Mouse (Mus musculus) stomach, embryonic 15.5 days (tissue): Measurements from ENCODE around the gene Ppm1d. TPM values are rescaled to one million over a fixed set of nuclear protein-coding genes. Genes with fewer than 3 reads are reported as not detected.

Experiments
- ATAC-seq: fragments of 200-750 bp; cut with Nextera tagmentation; 2 replicates; pipeline ENCODE4 v1.8.0; 2017; ENCODE audit warnings: low read depth, moderate number of reproducible peaks, moderate TSS enrichment; ENCODE audit not compliant: insufficient read depth, low FRiP score
- H3K27ac ChIP-seq: fragments of 300-500 bp; sonication (generic); 2 replicates; pipeline ENCODE4 v1.5.1; 2015; ENCODE audit warnings: mild to moderate bottlenecking, inconsistent platforms
- H3K27me3 ChIP-seq: fragments of 300-500 bp; sonication (generic); replicated peaks from 2 replicates; pipeline ENCODE4 v1.6.1; 2015; ENCODE audit warnings: inconsistent platforms
- H3K36me3 ChIP-seq: fragments of 300-500 bp; sonication (generic); 2 replicates; pipeline ENCODE4 v1.6.1; 2015; ENCODE audit warnings: inconsistent platforms
- H3K4me1 ChIP-seq: fragments of 300-500 bp; sonication (generic); 2 replicates; pipeline ENCODE4 v1.6.1; 2015; ENCODE audit warnings: inconsistent platforms
- H3K4me2 ChIP-seq: fragments of 300-500 bp; sonication (generic); 2 replicates; pipeline ENCODE4 v1.6.1; 2015; ENCODE audit warnings: mild to moderate bottlenecking, inconsistent platforms
- H3K4me3 ChIP-seq: fragments of 300-500 bp; sonication (generic); replicated peaks from 2 replicates; pipeline ENCODE4 v1.5.1; 2015; ENCODE audit warnings: inconsistent platforms
- H3K9ac ChIP-seq: fragments of 300-500 bp; sonication (generic); 2 replicates; pipeline ENCODE4 v1.6.1; 2015; ENCODE audit warnings: inconsistent platforms
- H3K9me3 ChIP-seq: fragments of 300-500 bp; sonication (generic); 2 replicates; pipeline ENCODE4 v1.6.1; 2016; ENCODE audit warnings: inconsistent platforms
- WGBS: fragments of 180-500 bp; shearing (Covaris S2); methylation state at CpG from one replicate; pipeline ENCODE4 v1.1.7; 2015; 5-methylcytosine and 5-hydroxymethylcytosine counted together
- polyA plus RNA-seq: library from polyadenylated mRNA; unstranded; fragments of >200 nt; fragmentation: Nextera tagmentation; extraction: Ambion mirVana; gene quantifications from 2 replicates; pipeline ENCODE4 v1.2.1, GENCODE M21; 2015

Gene Ppm1d
- polyA plus RNA-seq, 1 experiment from 2014 or later = 15.1 TPM

GRCm38 (mm10) chr11:85301836-85302235 lies 9.2 kb upstream of the Ppm1d start:
- ATAC-seq = no peak
- Histone ChIP-seq H3K4me1 (no peaks in the 10 kb centered on the region), H3K27me3 (no peaks in the 10 kb centered on the region), H3K4me3 (no peak overlapping the region), H3K4me2 (no peak overlapping the region), H3K27ac (no peak overlapping the region), H3K9me3 (no peaks in the 10 kb centered on the region), H3K36me3 (no peaks in the 10 kb centered on the region), H3K9ac (no peak overlapping the region)
- 76% methylated on average over 2 of the region's 2 CpGs for WGBS

GRCm38 (mm10) chr11:85306577-85307260 lies 4.3 kb upstream of the Ppm1d start:
- Histone ChIP-seq H3K4me1 (no peaks in the 10 kb centered on the region), H3K27me3 (no peaks in the 10 kb centered on the region), H3K36me3 (no peaks in the 10 kb centered on the region), H3K9me3 (no peaks in the 10 kb centered on the region), H3K9ac (no peak overlapping the region), H3K4me3 (no peak overlapping the region), H3K27ac (no peak overlapping the region), H3K4me2 (no peak overlapping the region)
- no peak for ATAC-seq
- 43% methylated on average over 4 of the region's 4 CpGs for WGBS

GRCm38 (mm10) chr11:85308799-85309198 lies 2.2 kb upstream of the Ppm1d start:
- Histone ChIP-seq H3K9me3 (no peaks in the 10 kb centered on the region), H3K27ac (no peak overlapping the region), H3K27me3 (no peaks in the 10 kb centered on the region), H3K4me3 (no peak overlapping the region), H3K36me3 (no peaks in the 10 kb centered on the region), H3K4me1 (no peaks in the 10 kb centered on the region; the same call in 1 of the 2 replicates), H3K4me2 (no peak overlapping the region), H3K9ac (no peak overlapping the region)
- ATAC-seq = no peak
- WGBS = 72% methylated on average over 2 of the region's 2 CpGs

- no peaks in the 10 kb centered on the region for H3K9me3 ChIP-seq
- peak overlapping the region; percentile 61 for H3K9ac ChIP-seq
- peak overlapping the region; percentile 90 for H3K4me2 ChIP-seq
- H3K4me3 ChIP-seq = peak overlapping the region; percentile 75
- H3K4me1 ChIP-seq = no peaks in the 10 kb centered on the region; the same call in 1 of the 2 replicates
- no peaks in the 10 kb centered on the region for H3K36me3 ChIP-seq
- H3K27me3 ChIP-seq = no peaks in the 10 kb centered on the region
- peak overlapping the region; percentile 96 for H3K27ac ChIP-seq
- WGBS = 1% methylated on average over 15 of the region's 15 CpGs
- no peak for ATAC-seq
Observed at GRCm38 (mm10) chr11:85310407-85310712, 684 bp upstream of the Ppm1d start.

GRCm38 (mm10) chr11:85311645-85312490 lies 824 bp downstream of the Ppm1d start:
- H3K36me3 ChIP-seq = no peaks in the 10 kb centered on the region
- peak overlapping the region; percentile 75 for H3K4me3 ChIP-seq
- H3K4me2 ChIP-seq = peak overlapping the region; percentile 87
- ATAC-seq = peak; percentile 25
- H3K27me3 ChIP-seq = no peaks in the 10 kb centered on the region
- WGBS = under 1% methylated on average over 56 of the region's 56 CpGs
- no peaks in the 10 kb centered on the region; the same call in 1 of the 2 replicates for H3K4me1 ChIP-seq
- peak overlapping the region; percentile 88 for H3K9ac ChIP-seq
- H3K9me3 ChIP-seq = no peaks in the 10 kb centered on the region
- peak overlapping the region; percentile 91 for H3K27ac ChIP-seq

- Histone ChIP-seq H3K9ac (no peak overlapping the region), H3K4me3 (peak overlapping the region; percentile 75), H3K4me1 (no peaks in the 10 kb centered on the region; the same call in 1 of the 2 replicates), H3K27ac (no peak overlapping the region; the same call in 1 of the 2 replicates), H3K36me3 (no peaks in the 10 kb centered on the region), H3K4me2 (peak overlapping the region; percentile 87), H3K9me3 (no peaks in the 10 kb centered on the region), H3K27me3 (no peaks in the 10 kb centered on the region)
- whole genome bisulfite sequencing = 18% methylated on average over 2 of the region's 2 CpGs
- no peak for ATAC-seq
Observed at GRCm38 (mm10) chr11:85312818-85313217, 1.8 kb downstream of the Ppm1d start.

GRCm38 (mm10) chr11:85313361-85313760 lies 2.3 kb downstream of the Ppm1d start:
- peak overlapping the region; percentile 44; the same call in 1 of the 2 replicates for H3K27ac ChIP-seq
- H3K4me3 ChIP-seq = peak overlapping the region; percentile 75; the same call in 1 of the 2 replicates
- H3K4me1 ChIP-seq = no peaks in the 10 kb centered on the region; the same call in 1 of the 2 replicates
- H3K9ac ChIP-seq = no peak overlapping the region
- H3K36me3 ChIP-seq = no peaks in the 10 kb centered on the region
- peak overlapping the region; percentile 87 for H3K4me2 ChIP-seq
- no peaks in the 10 kb centered on the region for H3K9me3 ChIP-seq
- no peaks in the 10 kb centered on the region for H3K27me3 ChIP-seq
- WGBS = 88% methylated on average over 3 of the region's 3 CpGs
- no peak for ATAC-seq

GRCm38 (mm10) chr11:85323567-85324330 lies 12.7 kb downstream of the Ppm1d start:
- Histone ChIP-seq H3K9me3 (no peaks in the 10 kb centered on the region), H3K4me1 (no peaks in the 10 kb centered on the region), H3K36me3 (no peaks in the 10 kb centered on the region; the same call in 1 of the 2 replicates), H3K4me2 (no peak overlapping the region), H3K9ac (no peak overlapping the region), H3K4me3 (no peak overlapping the region), H3K27me3 (no peaks in the 10 kb centered on the region), H3K27ac (no peak overlapping the region)
- ATAC-seq = no peak
- 87% methylated on average over 9 of the region's 9 CpGs for WGBS

- no peaks in the 10 kb centered on the region for H3K4me1 ChIP-seq
- no peak overlapping the region for H3K9ac ChIP-seq
- H3K9me3 ChIP-seq = no peaks in the 10 kb centered on the region
- H3K4me3 ChIP-seq = no peak overlapping the region
- peaks cover 8% of the 10 kb centered on the region; the same call in 1 of the 2 replicates for H3K36me3 ChIP-seq
- WGBS = 91% methylated on average over 3 of the region's 3 CpGs
- H3K27me3 ChIP-seq = no peaks in the 10 kb centered on the region
- no peak for ATAC-seq
- no peak overlapping the region for H3K27ac ChIP-seq
- no peak overlapping the region for H3K4me2 ChIP-seq
Observed at GRCm38 (mm10) chr11:85328717-85329116, 17.7 kb downstream of the Ppm1d start.

- peaks cover 8% of the 10 kb centered on the region; the same call in 1 of the 2 replicates for H3K36me3 ChIP-seq
- no peaks in the 10 kb centered on the region for H3K27me3 ChIP-seq
- 87% methylated on average over 7 of the region's 7 CpGs for WGBS
- no peaks in the 10 kb centered on the region for H3K9me3 ChIP-seq
- 0 out of 2 replicates have a peak overlapping the region, but pooled peaks have one; percentile 4 for H3K27ac ChIP-seq
- no peak for ATAC-seq
- no peaks in the 10 kb centered on the region for H3K4me1 ChIP-seq
- no peak overlapping the region for H3K4me2 ChIP-seq
- H3K9ac ChIP-seq = no peak overlapping the region
- H3K4me3 ChIP-seq = no peak overlapping the region
Observed at GRCm38 (mm10) chr11:85329167-85329894, 18.3 kb downstream of the Ppm1d start.

GRCm38 (mm10) chr11:85334778-85335177 lies 23.7 kb downstream of the Ppm1d start:
- H3K4me1 ChIP-seq = no peaks in the 10 kb centered on the region
- H3K4me2 ChIP-seq = no peak overlapping the region
- no peak overlapping the region for H3K9ac ChIP-seq
- H3K4me3 ChIP-seq = no peak overlapping the region
- no peaks in the 10 kb centered on the region for H3K27me3 ChIP-seq
- H3K9me3 ChIP-seq = no peaks in the 10 kb centered on the region
- ATAC-seq = no peak
- H3K27ac ChIP-seq = no peak overlapping the region
- WGBS = 43% methylated on average over 4 of the region's 4 CpGs
- peaks cover 16% of the 10 kb centered on the region for H3K36me3 ChIP-seq
